Mouse (Mus musculus) left cerebral cortex, postnatal 14 days (tissue): ENCODE data around the gene Tmc6. TPM values are rescaled to one million over a fixed set of nuclear protein-coding genes. Genes with fewer than 3 reads are reported as not detected.
A peak's percentile ranks its signal among the peaks of the same experiment; 100 is the strongest.

ENCODE experiments used
- DNase-seq, 2 experiments: peaks; one replicate each; pipeline ENCODE4 v3.0.0; 2021 to 2022; ENCODE audit warnings: low spot score in 2 of 2, mixed read lengths in 1 of 2
- intact Hi-C: fragments of 180-260 bp; cut with DNase I; formaldehyde crosslinking; loops from one replicate; pipeline ENCODE4 v1.15.1; 2025
- total RNA-seq, 2 experiments: library from RNA; stranded (reverse); gene quantifications; 2 replicates each; pipeline ENCODE4 v1.2.3; 2021

Tmc6 gene
- total RNA-seq, 2 experiments from 2014 or later, result 4.0 to 5.4 TPM

- no peak for DNase-seq
- intact Hi-C loops, result no loop called here
Observed at GRCm38 (mm10) chr11:117768725-117769682, 13.0 kb downstream of the Tmc6 start.

- DNase-seq, result no peak
- intact Hi-C loops, result no loop called here
Observed at GRCm38 (mm10) chr11:117766275-117766674, 15.7 kb downstream of the Tmc6 start.

- intact Hi-C loops, result no loop called here
- no peak for DNase-seq
Observed at GRCm38 (mm10) chr11:117765361-117765760, 16.6 kb downstream of the Tmc6 start.

GRCm38 (mm10) chr11:117764319-117764718, 17.7 kb downstream of the Tmc6 start:
- intact Hi-C loops, result no loop called here
- no peak for DNase-seq

- intact Hi-C loops, result no loop called here
- DNase-seq, result no peak
Observed at GRCm38 (mm10) chr11:117762246-117762645, 19.8 kb downstream of the Tmc6 start.

GRCm38 (mm10) chr11:117761801-117762200, 20.2 kb downstream of the Tmc6 start:
- intact Hi-C loops, result no loop called here
- DNase-seq, result no peak

- intact Hi-C loops, result no loop called here
- DNase-seq, result no peak
Observed at GRCm38 (mm10) chr11:117760374-117761119, 21.5 kb downstream of the Tmc6 start.

- intact Hi-C loops, result no loop called here
- DNase-seq, result no peak
Observed at GRCm38 (mm10) chr11:117759267-117759666, 22.7 kb downstream of the Tmc6 start.

GRCm38 (mm10) chr11:117755891-117756290, 26.1 kb downstream of the Tmc6 start:
- intact Hi-C loops, result no loop called here

GRCm38 (mm10) chr11:117751544-117751943, 30.5 kb downstream of the Tmc6 start:
- DNase-seq, result no peak
- intact Hi-C loops, result loop anchor here (5.0 kb wide), 1 partner anchor 71 kb away; no protein-coding TSS in a partner anchor

More at GRCm38 (mm10) chr11:117755891-117756290, 26.1 kb downstream of the Tmc6 start:
- DNase-seq, result no peak

- DNase-seq, result peak in 1 of 2 experiments; percentile 45
- intact Hi-C loops, result no loop called here
Observed at GRCm38 (mm10) chr11:117749414-117749813, 32.6 kb downstream of the Tmc6 start.

GRCm38 (mm10) chr11:117748628-117749027, 33.4 kb downstream of the Tmc6 start:
- intact Hi-C loops, result no loop called here
- DNase-seq, result no peak

GRCm38 (mm10) chr11:117743454-117744030, 38.5 kb downstream of the Tmc6 start:
- intact Hi-C loops, result no loop called here

GRCm38 (mm10) chr11:117742715-117743114, 39.3 kb downstream of the Tmc6 start:
- intact Hi-C loops, result no loop called here

More at GRCm38 (mm10) chr11:117743454-117744030, 38.5 kb downstream of the Tmc6 start:
- DNase-seq, result no peak

GRCm38 (mm10) chr11:117742243-117742642, 39.8 kb downstream of the Tmc6 start:
- DNase-seq, result no peak
- intact Hi-C loops, result no loop called here

More at GRCm38 (mm10) chr11:117742715-117743114, 39.3 kb downstream of the Tmc6 start:
- DNase-seq, result no peak

GRCm38 (mm10) chr11:117741128-117741527, 40.9 kb downstream of the Tmc6 start:
- intact Hi-C loops, result no loop called here

GRCm38 (mm10) chr11:117738123-117738522, 43.9 kb downstream of the Tmc6 start:
- intact Hi-C loops, result no loop called here
- DNase-seq, result no peak

More at GRCm38 (mm10) chr11:117741128-117741527, 40.9 kb downstream of the Tmc6 start:
- DNase-seq, result no peak

- no peak for DNase-seq
- intact Hi-C loops, result no loop called here
Observed at GRCm38 (mm10) chr11:117736037-117736689, 45.8 kb downstream of the Tmc6 start.

- no peak for DNase-seq
- intact Hi-C loops, result no loop called here
Observed at GRCm38 (mm10) chr11:117731470-117731869, 50.5 kb downstream of the Tmc6 start.
